Mouse (Mus musculus) ES-Bruce4 (cell line): Measurements from ENCODE around the gene Ppp5c.

Source experiments
- CTCF ChIP-seq: IDR thresholded peaks from one replicate; pipeline ENCODE4 v1.8.1; 2011; ENCODE audit warnings: low read depth, low read length
- EP300 ChIP-seq: IDR thresholded peaks from 2 replicates; pipeline ENCODE4 v1.6.1; 2011; ENCODE audit warnings: low read depth, low read length; ENCODE audit not compliant: insufficient read depth
- POLR2A ChIP-seq: IDR thresholded peaks from one replicate; pipeline ENCODE4 v1.8.1; 2011; ENCODE audit warnings: low read length; ENCODE audit not compliant: insufficient read depth

- TF ChIP-seq POLR2A (no peak), EP300 (no peak), CTCF (no peak)
Observed at GRCm38 (mm10) chr7:16991681-16992450, 35.9 kb downstream of the Ppp5c start.
